Mouse (Mus musculus) stomach, postnatal 0 days (tissue): ENCODE measurements at regions not wholly inside any gene's neighbourhood (a gene's known extent, or its start where the extent isn't known, plus 50 kb on each side); places are given as distances from the start of the nearest gene placed in this dataset.
A peak's percentile ranks its signal among the peaks of the same experiment; 100 is the strongest.

Experiments
- ATAC-seq: fragments of 200-750 bp; cut with Nextera tagmentation; 2 replicates; pipeline ENCODE4 v1.8.0; 2017; ENCODE audit not compliant: low FRiP score, low TSS enrichment
- DNase-seq: peaks from one replicate; pipeline ENCODE4 v3.0.0-alpha.2; 2016; ENCODE audit warnings: low spot score
- H3K27ac ChIP-seq: fragments of 300-500 bp; sonication (generic); replicated peaks from 2 replicates; pipeline ENCODE4 v1.5.1; 2014; ENCODE audit warnings: mild to moderate bottlenecking, control low read depth
- H3K27me3 ChIP-seq: fragments of 300-500 bp; sonication (generic); 2 replicates; pipeline ENCODE4 v1.6.1; 2014; ENCODE audit warnings: low read length; ENCODE audit not compliant: control insufficient read depth, insufficient read depth
- H3K36me3 ChIP-seq: fragments of 300-500 bp; sonication (generic); 2 replicates; pipeline ENCODE4 v1.6.1; 2014; ENCODE audit warnings: low read length, mixed read lengths; ENCODE audit not compliant: control insufficient read depth, insufficient read depth
- H3K4me1 ChIP-seq: fragments of 300-500 bp; sonication (generic); replicated peaks from 2 replicates; pipeline ENCODE4 v1.6.1; 2014; ENCODE audit warnings: antibody characterized with exemption; ENCODE audit not compliant: control insufficient read depth, insufficient read depth
- H3K4me2 ChIP-seq: fragments of 300-500 bp; sonication (generic); replicated peaks from 2 replicates; pipeline ENCODE4 v1.6.1; 2014; ENCODE audit warnings: low read depth, mild to moderate bottlenecking, control low read depth, moderate library complexity
- H3K4me3 ChIP-seq: fragments of 300-500 bp; sonication (generic); 2 replicates; pipeline ENCODE4 v1.5.1; 2014; ENCODE audit warnings: low read depth, low read length, control low read depth
- H3K9ac ChIP-seq: fragments of 300-500 bp; sonication (generic); 2 replicates; pipeline ENCODE4 v1.6.1; 2014; ENCODE audit warnings: mild to moderate bottlenecking, low read length, control low read depth, mixed read lengths
- H3K9me3 ChIP-seq: fragments of 300-500 bp; sonication (generic); 2 replicates; pipeline ENCODE4 v1.6.1; 2016; ENCODE audit warnings: low read length; ENCODE audit not compliant: control insufficient read depth
- CTCF ChIP-seq: IDR thresholded peaks from 2 replicates; pipeline ENCODE4 v1.5.1; 2016; ENCODE audit warnings: antibody characterized with exemption, low read depth, mild to moderate bottlenecking, moderate library complexity
- EP300 ChIP-seq: optimal IDR thresholded peaks from 2 replicates; pipeline ENCODE3; 2016; ENCODE audit warnings: antibody characterized with exemption
- WGBS: fragments of 180-500 bp; shearing (Covaris S2); extraction: QIAGEN DNeasy Blood & Tissue Kit; methylation state at CpG from one replicate; pipeline ENCODE4 v1.1.7; 2014; 5-methylcytosine and 5-hydroxymethylcytosine counted together

DNA sequence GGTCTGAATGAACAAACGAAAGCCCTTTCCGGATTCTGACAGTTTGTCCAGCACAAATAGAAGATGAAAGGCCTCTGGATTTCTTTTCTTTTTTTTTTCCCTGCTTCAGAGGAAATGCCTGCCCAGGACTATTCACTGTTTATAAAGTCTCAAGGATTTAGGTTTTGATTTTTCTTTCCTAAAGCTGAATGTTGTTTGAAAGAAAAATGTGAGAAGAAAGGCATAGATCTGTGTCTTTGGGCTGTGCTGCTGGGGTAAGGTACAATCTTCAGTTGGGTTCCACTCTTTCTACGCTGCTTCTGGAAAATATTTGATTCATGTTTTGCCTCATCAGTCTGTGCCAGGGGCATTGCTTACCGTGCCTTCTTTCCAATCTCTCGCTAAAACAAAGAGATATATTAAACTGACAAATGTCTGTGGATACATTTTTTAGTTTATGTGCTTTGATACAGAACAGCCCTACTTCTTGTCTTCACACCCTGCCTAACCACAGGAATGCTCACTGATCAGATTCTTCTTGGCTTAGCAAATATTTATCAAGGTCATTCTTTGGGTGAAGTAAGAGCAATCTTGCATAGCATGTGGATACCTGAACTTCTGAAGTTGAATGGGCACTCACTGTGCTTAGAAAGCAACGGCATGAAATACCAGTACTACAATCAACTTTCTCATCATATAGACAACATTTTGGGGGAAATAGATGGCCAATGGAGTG lies 172.5 kb downstream of the Fam198b start:
- no peaks in the 10 kb centered on the region for H3K9me3 ChIP-seq
- no peaks in the 10 kb centered on the region for H3K36me3 ChIP-seq
- H3K27me3 ChIP-seq = no peaks in the 10 kb centered on the region
- ATAC-seq (peak; percentile 57; the same call in 1 of the 2 replicates), DNase-seq (no peak)
- no peak overlapping the region for H3K9ac ChIP-seq
- no peak overlapping the region for H3K4me3 ChIP-seq
- no peak overlapping the region for H3K27ac ChIP-seq
- H3K4me1 ChIP-seq = no peaks in the 10 kb centered on the region
- no peak overlapping the region for H3K4me2 ChIP-seq
- WGBS = 32% methylated on average over 6 of the region's 6 CpGs
- TF ChIP-seq EP300 (no peak), CTCF (no peak)

DNA sequence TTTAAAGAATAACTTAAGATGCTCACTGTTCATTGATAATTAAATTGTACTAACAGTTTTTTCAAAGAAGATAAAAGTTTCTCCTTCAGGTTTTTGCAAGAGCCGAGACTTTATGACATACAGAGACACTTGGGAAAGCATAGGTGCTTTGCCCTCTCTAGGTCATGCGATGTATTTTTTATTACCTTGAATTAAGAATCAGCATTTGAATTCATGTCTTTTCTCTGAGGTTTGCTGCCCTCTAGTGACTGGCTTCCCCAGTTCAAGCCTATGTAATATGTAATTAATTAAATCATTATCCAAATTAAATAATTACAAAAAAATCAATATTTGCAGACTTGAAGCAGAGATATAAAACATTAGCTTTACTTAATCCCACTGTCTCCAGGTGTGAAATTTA lies 174.4 kb downstream of the Fam198b start:
- Histone ChIP-seq H3K9ac (no peak overlapping the region), H3K27me3 (no peaks in the 10 kb centered on the region), H3K4me2 (no peak overlapping the region), H3K36me3 (no peaks in the 10 kb centered on the region), H3K27ac (no peak overlapping the region), H3K4me1 (no peaks in the 10 kb centered on the region), H3K9me3 (no peaks in the 10 kb centered on the region), H3K4me3 (no peak overlapping the region)
- DNase-seq (peak; percentile 42), ATAC-seq (no peak)
- TF ChIP-seq CTCF = peak; percentile 83
- no peak for TF ChIP-seq EP300
- 36% methylated on average over 2 of the region's 2 CpGs for WGBS

GRCm38 (mm10) chr3:80070726-80071125 lies 186.4 kb downstream of the Fam198b start:
- H3K4me2 ChIP-seq = no peak overlapping the region
- no peak for DNase-seq
- H3K27ac ChIP-seq = no peak overlapping the region
- 62% methylated on average over 5 of the region's 5 CpGs for WGBS
- ATAC-seq = no peak
- H3K4me1 ChIP-seq = no peaks in the 10 kb centered on the region
- H3K9ac ChIP-seq = no peak overlapping the region
- no peaks in the 10 kb centered on the region for H3K27me3 ChIP-seq
- H3K36me3 ChIP-seq = no peaks in the 10 kb centered on the region
- H3K9me3 ChIP-seq = no peaks in the 10 kb centered on the region
- TF ChIP-seq CTCF (no peak), EP300 (no peak)
- H3K4me3 ChIP-seq = no peak overlapping the region

- DNase-seq (peak; percentile 63), ATAC-seq (no peak)
- WGBS = 11% methylated on average over 10 of the region's 10 CpGs
- H3K4me3 ChIP-seq = peak overlapping the region; percentile 31
- H3K36me3 ChIP-seq = no peaks in the 10 kb centered on the region
- H3K9me3 ChIP-seq = no peaks in the 10 kb centered on the region
- H3K4me1 ChIP-seq = no peaks in the 10 kb centered on the region
- H3K27ac ChIP-seq = no peak overlapping the region
- no peaks in the 10 kb centered on the region for H3K27me3 ChIP-seq
- H3K4me2 ChIP-seq = peak overlapping the region; percentile 48
- peak overlapping the region; percentile 41; the same call in 1 of the 2 replicates for H3K9ac ChIP-seq
- TF ChIP-seq EP300 (no peak), CTCF (peak; percentile 94)
These were observed 195.6 kb downstream of the Fam198b start for GRCm38 (mm10) chr3:80079801-80080418.

DNA sequence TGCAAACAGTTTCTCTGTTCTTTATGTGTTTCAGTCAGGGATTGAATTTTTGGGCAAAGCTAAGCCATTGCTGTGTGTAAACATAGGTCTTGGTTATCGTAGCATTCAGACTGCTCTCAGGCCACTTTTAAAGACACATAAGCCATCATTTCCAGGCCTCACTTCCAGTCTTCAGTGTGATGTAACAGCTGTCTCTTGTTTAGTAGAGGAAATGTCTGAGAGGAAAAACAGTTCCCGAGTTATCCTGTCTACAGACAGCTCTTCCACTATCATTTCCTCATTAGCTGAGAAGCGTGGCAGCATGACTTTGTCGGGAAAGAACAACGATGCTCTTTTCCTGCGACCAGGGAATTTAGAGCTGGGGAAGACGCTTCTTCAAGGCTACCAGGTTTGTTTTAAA lies 196.9 kb downstream of the Fam198b start:
- Histone ChIP-seq H3K27me3 (no peaks in the 10 kb centered on the region), H3K36me3 (no peaks in the 10 kb centered on the region), H3K4me3 (no peak overlapping the region), H3K4me2 (no peak overlapping the region), H3K9me3 (no peaks in the 10 kb centered on the region), H3K9ac (no peak overlapping the region), H3K27ac (no peak overlapping the region), H3K4me1 (no peaks in the 10 kb centered on the region)
- no peak for ATAC-seq
- no peak for TF ChIP-seq CTCF
- TF ChIP-seq EP300 = no peak
- 41% methylated on average over 7 of the region's 7 CpGs for WGBS
- no peak for DNase-seq
